Mouse (Mus musculus) urinary bladder, postnatal 36 days (tissue): ENCODE measurements around the gene Gm6460.
"Not testable (repeated sequence)": the region's sequence is repeated elsewhere in the genome, so short reads cannot be mapped to it uniquely, and the experiment has no call there.

ENCODE experiments used
- DNase-seq, 2 experiments: peaks; one replicate each; pipeline ENCODE4 v3.0.0; 2022; ENCODE audit warnings: low spot score in 2 of 2, mixed read lengths in 1 of 2

Gene Gm6460

GRCm38 (mm10) chr5:11594613-11595012, at the start of gene Gm6460:
Gene Gm6460, plus strand, starts transcription at chr5:11594913.
- not testable (repeated sequence) for DNase-seq
